Mouse (Mus musculus) stomach, embryonic 14.5 days (tissue): ENCODE results near the gene Il13. TPM values are rescaled to one million over a fixed set of nuclear protein-coding genes. Genes with fewer than 3 reads are reported as not detected.

Experiments
- ATAC-seq: fragments of 200-750 bp; cut with Nextera tagmentation; 2 replicates; pipeline ENCODE4 v1.8.0; 2017; ENCODE audit warnings: low read depth, moderate TSS enrichment; ENCODE audit not compliant: insufficient number of reproducible peaks, insufficient read depth, low FRiP score
- H3K27ac ChIP-seq: fragments of 300-500 bp; sonication (generic); 2 replicates; pipeline ENCODE4 v1.5.1; 2014; ENCODE audit warnings: mild to moderate bottlenecking, low read length, moderate library complexity, mixed read lengths
- H3K27me3 ChIP-seq: fragments of 300-500 bp; sonication (generic); 2 replicates; pipeline ENCODE4 v1.6.1; 2014; ENCODE audit warnings: low read length, control low read depth, mixed read lengths; ENCODE audit not compliant: control insufficient read depth, insufficient read depth
- H3K36me3 ChIP-seq: fragments of 300-500 bp; sonication (generic); 2 replicates; pipeline ENCODE4 v1.6.1; 2014; ENCODE audit warnings: mild to moderate bottlenecking, control low read depth, low read length, moderate library complexity, mixed read lengths; ENCODE audit not compliant: control insufficient read depth, insufficient read depth
- H3K4me1 ChIP-seq: fragments of 300-500 bp; sonication (generic); 2 replicates; pipeline ENCODE4 v1.6.1; 2014; ENCODE audit warnings: low read length, control low read depth, mixed read lengths; ENCODE audit not compliant: control insufficient read depth, insufficient read depth
- H3K4me2 ChIP-seq: fragments of 300-500 bp; sonication (generic); replicated peaks from 2 replicates; pipeline ENCODE4 v1.6.1; 2014; ENCODE audit warnings: low read depth, low read length, control low read depth
- H3K4me3 ChIP-seq: fragments of 300-500 bp; sonication (generic); 2 replicates; pipeline ENCODE4 v1.5.1; 2014; ENCODE audit warnings: low read depth, low read length, control low read depth
- H3K9ac ChIP-seq: fragments of 300-500 bp; sonication (generic); replicated peaks from 2 replicates; pipeline ENCODE4 v1.6.1; 2014; ENCODE audit warnings: low read depth, mild to moderate bottlenecking, control low read depth, low read length, moderate library complexity, mixed read lengths
- H3K9me3 ChIP-seq: fragments of 300-500 bp; sonication (generic); 2 replicates; pipeline ENCODE4 v1.6.1; 2016; ENCODE audit warnings: low read depth, low read length, control low read depth; ENCODE audit not compliant: control insufficient read depth
- WGBS: fragments of 180-500 bp; shearing (Covaris S2); extraction: QIAGEN DNeasy Blood & Tissue Kit; methylation state at CpG from one replicate; pipeline ENCODE4 v1.1.7; 2014; 5-methylcytosine and 5-hydroxymethylcytosine counted together
- polyA plus RNA-seq: library from polyadenylated mRNA; unstranded; fragments of >200 nt; fragmentation: Nextera tagmentation; extraction: Ambion mirVana; gene quantifications from 2 replicates; pipeline ENCODE4 v1.2.1, GENCODE M21; 2014

Gene Il13
- polyA plus RNA-seq, 1 experiment from 2014 or later, result not detected

DNA sequence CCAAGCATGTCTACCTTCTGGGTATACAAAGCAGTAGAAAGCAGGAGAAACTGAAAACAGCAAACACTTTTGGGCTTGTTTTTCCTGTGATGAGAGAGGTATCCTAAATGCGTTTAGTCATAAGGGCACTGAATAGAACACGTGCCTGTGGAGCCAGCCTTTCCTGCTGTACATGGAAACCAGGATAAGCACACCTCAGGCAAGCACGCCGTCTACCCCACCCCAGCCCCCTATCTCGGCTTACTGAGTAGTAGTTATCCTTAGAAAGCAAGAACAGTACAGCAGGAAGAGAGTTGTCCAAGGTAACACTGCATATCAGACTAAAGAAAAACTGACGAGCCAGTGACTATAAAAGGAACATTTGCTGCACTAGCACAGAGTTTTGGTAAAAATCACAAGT, 23.3 kb upstream of the Il13 start:
- H3K27me3 ChIP-seq, result no peaks in the 10 kb centered on the region
- H3K27ac ChIP-seq, result no peak overlapping the region
- no peaks in the 10 kb centered on the region for H3K9me3 ChIP-seq
- no peak overlapping the region for H3K4me3 ChIP-seq
- ATAC-seq, result no peak
- no peak overlapping the region for H3K4me2 ChIP-seq
- WGBS, result 82% methylated on average over 6 of the region's 6 CpGs
- H3K4me1 ChIP-seq, result no peaks in the 10 kb centered on the region
- peaks cover 9% of the 10 kb centered on the region for H3K36me3 ChIP-seq
- H3K9ac ChIP-seq, result no peak overlapping the region

DNA sequence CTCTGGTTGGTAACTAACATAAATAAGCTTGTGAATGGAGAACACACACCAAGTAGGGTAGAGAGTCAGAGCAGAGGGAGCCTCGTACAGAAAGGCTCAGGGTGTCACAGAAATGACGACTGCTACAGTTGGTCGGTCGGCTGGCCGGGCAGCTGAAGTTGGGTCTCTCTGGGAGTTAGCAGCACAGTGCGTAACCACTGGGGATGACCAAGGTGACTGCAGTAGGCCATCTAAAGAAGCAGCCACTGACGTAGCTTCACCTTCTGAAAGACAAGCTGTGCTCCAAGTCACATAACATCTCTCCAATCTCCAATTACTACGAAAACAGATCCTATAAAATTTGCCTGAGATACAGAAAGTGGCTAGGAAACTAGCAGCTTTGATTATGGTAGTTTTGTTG, 22.9 kb upstream of the Il13 start:
- Histone ChIP-seq H3K36me3 (peaks cover 9% of the 10 kb centered on the region), H3K27me3 (no peaks in the 10 kb centered on the region), H3K9ac (no peak overlapping the region), H3K27ac (no peak overlapping the region), H3K4me1 (no peaks in the 10 kb centered on the region), H3K4me2 (no peak overlapping the region), H3K4me3 (no peak overlapping the region), H3K9me3 (no peaks in the 10 kb centered on the region)
- no peak for ATAC-seq
- WGBS, result 88% methylated on average over 8 of the region's 8 CpGs

DNA sequence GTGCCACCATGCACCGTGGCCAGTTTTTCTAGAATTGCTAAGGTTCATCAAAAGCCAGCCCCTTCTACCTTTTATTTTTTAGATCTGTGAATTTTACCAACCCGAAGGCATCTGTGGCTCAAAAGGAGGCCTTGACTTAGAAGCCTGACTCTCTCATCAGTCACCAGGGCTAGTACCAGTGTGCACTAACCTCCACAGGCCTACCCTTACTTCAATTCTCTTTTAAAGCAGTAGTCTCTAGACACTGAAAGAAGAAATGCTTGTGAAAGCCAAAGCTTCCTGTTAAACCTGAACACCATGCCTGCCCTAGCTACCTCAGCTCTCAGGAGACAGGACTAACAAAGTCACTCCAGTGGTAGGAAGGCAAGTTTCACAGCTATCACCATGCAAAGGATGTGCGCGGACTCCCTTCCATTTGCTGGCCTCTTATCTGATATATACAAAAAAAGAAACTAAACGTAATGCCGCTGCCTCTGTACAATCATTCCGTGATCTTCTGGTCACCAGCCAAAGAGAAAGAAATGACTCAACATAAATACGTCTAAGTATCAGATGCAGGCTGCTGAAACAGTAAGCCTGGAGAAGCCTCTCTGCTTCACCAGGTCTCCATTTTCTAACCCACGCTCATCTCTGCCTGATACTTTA, 22.2 kb upstream of the Il13 start:
- Histone ChIP-seq H3K9ac (no peak overlapping the region), H3K27ac (no peak overlapping the region), H3K36me3 (peaks cover 14% of the 10 kb centered on the region), H3K27me3 (no peaks in the 10 kb centered on the region), H3K4me2 (no peak overlapping the region), H3K9me3 (no peaks in the 10 kb centered on the region), H3K4me3 (no peak overlapping the region), H3K4me1 (no peaks in the 10 kb centered on the region)
- WGBS, result 75% methylated on average over 9 of the region's 9 CpGs
- ATAC-seq, result no peak

DNA sequence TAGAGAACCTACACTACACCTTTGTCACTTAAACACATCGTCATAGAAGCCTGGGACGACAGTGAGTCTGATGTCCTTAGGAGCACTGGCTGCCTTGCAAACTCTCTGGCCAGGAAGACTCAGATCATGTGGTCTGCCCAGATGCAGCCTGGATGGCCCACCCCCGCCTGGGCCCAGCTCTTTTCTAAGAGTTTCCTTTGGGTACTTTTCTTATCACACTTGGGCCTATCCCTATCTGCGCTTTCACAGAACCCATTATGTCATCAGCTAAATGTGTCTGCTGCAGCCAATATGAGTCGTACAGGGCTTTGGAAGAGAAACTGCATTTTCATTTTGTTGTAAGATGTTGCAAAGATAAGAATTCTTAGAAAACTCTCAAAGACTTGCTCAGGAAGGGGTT, 20.5 kb upstream of the Il13 start:
- no peak for ATAC-seq
- Histone ChIP-seq H3K9ac (no peak overlapping the region), H3K27me3 (no peaks in the 10 kb centered on the region), H3K9me3 (no peaks in the 10 kb centered on the region), H3K4me1 (no peaks in the 10 kb centered on the region), H3K27ac (no peak overlapping the region), H3K4me2 (no peak overlapping the region), H3K4me3 (no peak overlapping the region), H3K36me3 (peaks cover 27% of the 10 kb centered on the region)
- WGBS, result 76% methylated on average over 5 of the region's 5 CpGs

DNA sequence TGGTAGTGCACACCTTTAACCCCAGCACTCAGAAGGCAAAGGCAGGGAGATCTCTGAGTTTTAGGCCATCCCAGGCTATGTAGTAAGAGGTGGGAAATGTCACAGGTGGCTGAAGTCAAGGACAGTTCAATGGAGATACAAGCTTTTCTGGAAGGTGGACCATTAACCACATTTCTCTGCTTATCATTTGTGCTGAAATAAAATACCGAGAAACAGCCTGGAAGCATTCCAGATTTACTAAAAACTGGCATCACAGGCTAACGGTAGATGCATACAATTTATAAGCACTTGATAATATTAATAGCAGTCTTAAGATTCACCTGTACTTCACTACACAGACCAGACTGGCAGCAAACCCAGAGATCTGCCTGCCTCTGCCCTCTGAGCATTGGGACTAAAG, 17.9 kb upstream of the Il13 start:
- peaks cover 31% of the 10 kb centered on the region for H3K36me3 ChIP-seq

DNA sequence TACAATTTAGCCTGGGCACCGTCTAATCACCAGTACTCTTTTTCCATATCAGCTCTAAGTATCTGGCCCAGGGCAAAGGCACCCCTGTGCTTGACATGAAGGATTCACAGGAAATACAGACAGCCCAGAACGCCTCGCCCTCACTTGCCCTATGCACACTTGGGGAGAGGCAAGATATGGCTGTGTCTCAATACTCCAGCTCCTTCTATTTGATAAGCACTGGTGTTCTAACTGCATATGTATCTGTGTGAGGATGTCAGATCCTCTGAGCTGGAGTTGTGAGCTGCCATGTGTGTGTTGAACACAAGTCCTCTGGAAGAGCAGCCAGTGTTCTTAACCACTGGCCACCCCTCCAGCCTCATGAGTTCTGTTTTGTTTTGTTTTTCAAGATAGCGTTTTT, 16.9 kb upstream of the Il13 start:
- H3K27ac ChIP-seq, result no peak overlapping the region
- no peak overlapping the region for H3K4me3 ChIP-seq
- H3K27me3 ChIP-seq, result no peaks in the 10 kb centered on the region
- peaks cover 31% of the 10 kb centered on the region for H3K36me3 ChIP-seq
- H3K9me3 ChIP-seq, result no peaks in the 10 kb centered on the region
- H3K4me2 ChIP-seq, result no peak overlapping the region
- no peaks in the 10 kb centered on the region for H3K4me1 ChIP-seq
- WGBS, result 86% methylated on average over 4 of the region's 4 CpGs
- no peak overlapping the region for H3K9ac ChIP-seq
- no peak for ATAC-seq

More for the DNA sequence above, 17.9 kb upstream of the Il13 start:
- ATAC-seq, result no peak
- Histone ChIP-seq H3K27me3 (no peaks in the 10 kb centered on the region), H3K9me3 (no peaks in the 10 kb centered on the region), H3K9ac (no peak overlapping the region), H3K27ac (no peak overlapping the region), H3K4me3 (no peak overlapping the region), H3K4me1 (no peaks in the 10 kb centered on the region), H3K4me2 (no peak overlapping the region)
- WGBS, result 95% methylated on average over 2 of the region's 2 CpGs

DNA sequence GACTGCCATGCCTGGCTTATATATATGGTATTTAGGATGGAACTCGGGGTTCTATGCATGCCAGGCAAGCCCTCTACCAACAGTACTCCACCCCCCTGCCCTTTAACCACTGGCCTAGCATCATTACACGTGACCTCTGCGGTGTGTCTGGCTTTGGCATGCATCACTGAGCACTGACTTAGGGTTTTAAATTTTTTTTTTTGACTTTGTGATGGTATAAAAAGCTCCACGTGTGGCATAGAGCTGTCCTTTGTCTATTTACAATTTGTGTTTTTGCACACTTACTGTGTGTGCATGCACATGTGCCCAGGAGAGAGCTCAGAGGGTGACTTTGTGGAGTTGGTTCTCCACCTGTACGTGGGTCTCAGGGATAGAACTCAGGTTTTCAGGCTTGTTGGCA, 9.5 kb upstream of the Il13 start:
- H3K27ac ChIP-seq, result no peak overlapping the region
- 82% methylated on average over 5 of the region's 5 CpGs for WGBS
- no peak overlapping the region for H3K4me2 ChIP-seq

DNA sequence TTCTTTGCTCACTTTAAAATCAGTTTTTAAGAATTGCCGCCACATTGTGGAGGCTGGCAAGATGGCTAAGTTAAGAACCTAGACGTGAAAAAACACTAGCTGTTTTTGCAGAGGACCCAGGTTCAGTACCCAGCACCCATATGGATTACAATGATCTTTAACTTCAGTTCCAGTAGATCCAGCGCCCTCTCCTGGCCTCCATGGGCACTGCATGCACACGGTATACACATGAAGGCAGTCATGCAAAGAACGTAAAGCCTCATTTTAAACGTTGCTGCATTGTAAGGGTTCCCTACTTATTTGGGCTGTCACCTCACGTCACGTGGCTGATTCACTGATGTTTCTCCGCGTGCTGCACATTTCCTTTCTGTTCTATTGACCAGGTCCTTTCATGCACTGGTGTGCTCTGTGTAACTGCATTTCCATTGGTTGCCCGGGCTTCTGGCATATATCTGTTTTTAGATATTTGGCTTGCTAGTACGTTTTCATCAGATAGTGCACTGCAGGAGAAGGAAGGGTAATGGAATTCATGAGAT, 8.3 kb upstream of the Il13 start:
- no peak overlapping the region for H3K27ac ChIP-seq
- H3K9ac ChIP-seq, result no peak overlapping the region
- H3K4me2 ChIP-seq, result no peak overlapping the region
- no peaks in the 10 kb centered on the region for H3K9me3 ChIP-seq
- H3K4me3 ChIP-seq, result no peak overlapping the region
- ATAC-seq, result no peak
- H3K27me3 ChIP-seq, result no peaks in the 10 kb centered on the region
- no peaks in the 10 kb centered on the region for H3K36me3 ChIP-seq
- WGBS, result 70% methylated on average over 12 of the region's 12 CpGs
- no peaks in the 10 kb centered on the region for H3K4me1 ChIP-seq

More for the DNA sequence above, 9.5 kb upstream of the Il13 start:
- Histone ChIP-seq H3K4me3 (no peak overlapping the region), H3K36me3 (no peaks in the 10 kb centered on the region), H3K9me3 (no peaks in the 10 kb centered on the region), H3K4me1 (no peaks in the 10 kb centered on the region), H3K9ac (no peak overlapping the region), H3K27me3 (no peaks in the 10 kb centered on the region)
- no peak for ATAC-seq

DNA sequence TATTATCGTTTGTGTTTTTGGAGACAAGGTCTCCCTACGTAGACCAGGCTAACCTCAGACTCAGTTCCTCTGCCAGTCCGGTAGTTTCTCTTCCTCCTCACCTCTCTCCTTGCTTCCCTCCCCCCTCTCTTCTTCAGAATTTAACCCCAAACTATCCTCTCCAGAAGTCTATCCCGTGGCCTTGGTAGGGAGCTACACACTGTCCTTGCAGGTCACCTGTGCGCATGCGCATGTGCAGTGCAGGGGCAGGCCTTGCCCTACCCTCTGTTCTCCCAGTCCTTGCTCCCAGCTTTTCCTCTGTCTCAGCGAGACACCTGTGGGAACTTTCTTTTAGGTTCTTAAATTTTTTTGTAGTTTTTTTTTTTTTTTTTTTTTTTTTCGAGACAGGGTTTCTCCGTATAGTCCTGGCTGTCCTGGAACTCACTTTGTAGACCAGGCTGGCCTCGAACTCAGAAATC, 3.3 kb upstream of the Il13 start:
- Histone ChIP-seq H3K27me3 (0 out of 2 replicates have a peak, but pooled peaks cover 2% of the 10 kb centered on the region), H3K4me2 (no peak overlapping the region), H3K36me3 (no peaks in the 10 kb centered on the region), H3K4me1 (peaks cover 8% of the 10 kb centered on the region; the same call in 1 of the 2 replicates), H3K4me3 (no peak overlapping the region), H3K9ac (no peak overlapping the region), H3K9me3 (no peaks in the 10 kb centered on the region), H3K27ac (no peak overlapping the region)
- no peak for ATAC-seq
- WGBS, result 74% methylated on average over 10 of the region's 10 CpGs
